Mouse (Mus musculus) left cerebral cortex, adult 11 months (tissue): ENCODE measurements around the gene Cblc.

Source experiments
- DNase-seq: peaks from one replicate; pipeline ENCODE4 v3.0.0; 2022; ENCODE audit warnings: low spot score

The Cblc gene

GRCm38 (mm10) chr7:19781741-19782140 is 14.9 kb downstream of the Cblc start:
- DNase-seq: no peak

GRCm38 (mm10) chr7:19779903-19780302 is 16.7 kb downstream of the Cblc start:
- no peak for DNase-seq

GRCm38 (mm10) chr7:19778645-19779044 is 18.0 kb downstream of the Cblc start:
- DNase-seq: no peak

- no peak for DNase-seq
Measured at GRCm38 (mm10) chr7:19777049-19777723, 19.4 kb downstream of the Cblc start.

GRCm38 (mm10) chr7:19771682-19772081 is 24.9 kb downstream of the Cblc start:
- no peak for DNase-seq

- no peak for DNase-seq
Measured at GRCm38 (mm10) chr7:19770984-19771391, 25.6 kb downstream of the Cblc start, which contains the start of gene Bcam. Gene Bcam (minus strand): TSS chr7:19771016.

GRCm38 (mm10) chr7:19770375-19770754 is 26.2 kb downstream of the Cblc start:
- no peak for DNase-seq

- DNase-seq: no peak
Measured at GRCm38 (mm10) chr7:19769434-19770374, 26.9 kb downstream of the Cblc start.

- no peak for DNase-seq
Measured at GRCm38 (mm10) chr7:19769001-19769400, 27.6 kb downstream of the Cblc start.

- DNase-seq: no peak
Measured at GRCm38 (mm10) chr7:19768251-19768650, 28.4 kb downstream of the Cblc start.

- DNase-seq: no peak
Measured at GRCm38 (mm10) chr7:19764581-19764980, 32.0 kb downstream of the Cblc start.

GRCm38 (mm10) chr7:19763829-19764477 is 32.7 kb downstream of the Cblc start:
- no peak for DNase-seq

- DNase-seq: no peak
Measured at GRCm38 (mm10) chr7:19762283-19762682, 34.3 kb downstream of the Cblc start.

- no peak for DNase-seq
Measured at GRCm38 (mm10) chr7:19760021-19760420, 36.6 kb downstream of the Cblc start.

GRCm38 (mm10) chr7:19758623-19759022 is 38.0 kb downstream of the Cblc start:
- no peak for DNase-seq

- no peak for DNase-seq
Measured at GRCm38 (mm10) chr7:19755851-19756786, 40.5 kb downstream of the Cblc start.

GRCm38 (mm10) chr7:19755008-19755407 is 41.6 kb downstream of the Cblc start:
- DNase-seq: no peak

GRCm38 (mm10) chr7:19754065-19754464 is 42.5 kb downstream of the Cblc start:
- DNase-seq: no peak

GRCm38 (mm10) chr7:19753587-19753986 is 43.0 kb downstream of the Cblc start:
- DNase-seq: no peak

GRCm38 (mm10) chr7:19752652-19753051 is 44.0 kb downstream of the Cblc start:
- no peak for DNase-seq

GRCm38 (mm10) chr7:19751070-19751383 is 45.6 kb downstream of the Cblc start:
- DNase-seq: no peak
